Mouse (Mus musculus) kidney, adult 2 months (tissue): Measurements from ENCODE around the gene Guca1a. TPM values are rescaled to one million over a fixed set of nuclear protein-coding genes. Genes with fewer than 3 reads are reported as not detected.

ENCODE experiments used
- DNase-seq: peaks from one replicate; pipeline ENCODE4 v3.0.0; 2021
- H3K27ac ChIP-seq: fragments of 200-500 bp; 2 replicates; pipeline ENCODE4 v1.5.1; 2012; ENCODE audit warnings: low read depth, low read length, control low read depth, inconsistent platforms; ENCODE audit not compliant: insufficient read depth
- H3K27me3 ChIP-seq: fragments of 200-500 bp; replicated peaks from 2 replicates; pipeline ENCODE4 v1.6.1; 2012; ENCODE audit warnings: mild to moderate bottlenecking, moderate library complexity, low read length, inconsistent platforms; ENCODE audit not compliant: control insufficient read depth, insufficient read depth
- H3K36me3 ChIP-seq: fragments of 200-500 bp; 2 replicates; pipeline ENCODE4 v1.6.1; 2012; ENCODE audit warnings: mild to moderate bottlenecking, moderate library complexity, low read length, inconsistent platforms; ENCODE audit not compliant: control insufficient read depth, insufficient read depth
- H3K4me1 ChIP-seq: fragments of 200-500 bp; 2 replicates; pipeline ENCODE4 v1.6.1; 2011; ENCODE audit warnings: low read length; ENCODE audit not compliant: control insufficient read depth, insufficient read depth
- H3K4me3 ChIP-seq: fragments of 200-500 bp; 2 replicates; pipeline ENCODE4 v1.5.1; 2011; ENCODE audit warnings: mild to moderate bottlenecking, low read depth, low read length, control low read depth; ENCODE audit not compliant: insufficient read depth
- CTCF ChIP-seq: fragments of 200-500 bp; conservative IDR thresholded peaks from 2 replicates; pipeline ENCODE4 v1.5.1; 2011; ENCODE audit warnings: low read depth, mild to moderate bottlenecking, control low read depth, low read length, moderate library complexity, mixed read lengths; ENCODE audit not compliant: insufficient read depth, insufficient read length
- POLR2A ChIP-seq: fragments of 200-500 bp; IDR thresholded peaks from one replicate; pipeline ENCODE4 v1.6.1; 2011; ENCODE audit warnings: low read depth, low read length, control low read depth
- WGBS: fragments of 180-500 bp; shearing (Covaris S2); methylation state at CpG from one replicate; pipeline ENCODE4 v1.1.7; 2018; 5-methylcytosine and 5-hydroxymethylcytosine counted together
- polyA plus RNA-seq: library from polyadenylated mRNA; depleted of rRNA; stranded (reverse); fragments of >200 nt; gene quantifications from 2 replicates; pipeline ENCODE4 v1.2.3, GENCODE M21; 2012

Guca1a gene
- polyA plus RNA-seq, 1 experiment: 1.4 TPM

GRCm38 (mm10) chr17:47394223-47394869 lies 6.0 kb downstream of the Guca1a start:
- peak overlapping the region; percentile 10; the same call in 1 of the 2 replicates for H3K4me3 ChIP-seq
- H3K27me3 ChIP-seq: no peaks in the 10 kb centered on the region

GRCm38 (mm10) chr17:47386649-47387048 lies 13.7 kb downstream of the Guca1a start:
- WGBS: 69% methylated on average over 4 of the region's 4 CpGs
- TF ChIP-seq POLR2A (no peak), CTCF (peak; percentile 80)
- peak; percentile 55 for DNase-seq

More at GRCm38 (mm10) chr17:47394223-47394869, 6.0 kb downstream of the Guca1a start:
- TF ChIP-seq POLR2A (no peak), CTCF (no peak)
- DNase-seq: peak; percentile 59
- Histone ChIP-seq H3K27ac (no peak overlapping the region), H3K36me3 (no peaks in the 10 kb centered on the region), H3K4me1 (peaks cover 2% of the 10 kb centered on the region; the same call in 1 of the 2 replicates)
- WGBS: 21% methylated on average over 24 of the region's 24 CpGs

GRCm38 (mm10) chr17:47385145-47385544 lies 15.2 kb downstream of the Guca1a start, which contains the start of gene Guca1b:
Gene Guca1b, plus strand, starts transcription at chr17:47385393.
- Histone ChIP-seq H3K27ac (no peak within 1 kb of the TSS), H3K4me1 (no peaks in the 10 kb centered on the region), H3K4me3 (no peak within 1 kb of the TSS), H3K36me3 (no peaks in the 10 kb centered on the region), H3K27me3 (no peaks in the 10 kb centered on the region)
- 50% methylated on average over 10 of the region's 10 CpGs for WGBS
- DNase-seq: no peak
- no peak for TF ChIP-seq CTCF
- TF ChIP-seq POLR2A: no peak

More at GRCm38 (mm10) chr17:47386649-47387048, 13.7 kb downstream of the Guca1a start:
- no peaks in the 10 kb centered on the region for H3K36me3 ChIP-seq
- no peak overlapping the region for H3K4me3 ChIP-seq
- no peak overlapping the region for H3K27ac ChIP-seq
- no peaks in the 10 kb centered on the region for H3K27me3 ChIP-seq
- H3K4me1 ChIP-seq: no peaks in the 10 kb centered on the region

GRCm38 (mm10) chr17:47384064-47384463 lies 16.3 kb downstream of the Guca1a start:
- no peaks in the 10 kb centered on the region for H3K36me3 ChIP-seq
- TF ChIP-seq POLR2A: no peak
- TF ChIP-seq CTCF: 0 out of 2 replicates have a peak, but pooled peaks have one; percentile 20
- H3K4me3 ChIP-seq: no peak overlapping the region
- 95% methylated on average over 3 of the region's 3 CpGs for WGBS
- no peak for DNase-seq
- no peaks in the 10 kb centered on the region for H3K27me3 ChIP-seq
- H3K27ac ChIP-seq: no peak overlapping the region
- no peaks in the 10 kb centered on the region for H3K4me1 ChIP-seq

GRCm38 (mm10) chr17:47383266-47383665 lies 17.1 kb downstream of the Guca1a start:
- Histone ChIP-seq H3K4me3 (no peak overlapping the region), H3K36me3 (no peaks in the 10 kb centered on the region), H3K4me1 (no peaks in the 10 kb centered on the region), H3K27me3 (no peaks in the 10 kb centered on the region), H3K27ac (no peak overlapping the region)
- TF ChIP-seq POLR2A (no peak), CTCF (no peak)
- 75% methylated on average over 4 of the region's 4 CpGs for WGBS
- no peak for DNase-seq

- DNase-seq: no peak
- H3K27ac ChIP-seq: no peak overlapping the region
- H3K27me3 ChIP-seq: no peaks in the 10 kb centered on the region
- TF ChIP-seq CTCF: no peak
- no peak for TF ChIP-seq POLR2A
- H3K36me3 ChIP-seq: no peaks in the 10 kb centered on the region; the same call in 1 of the 2 replicates
- no peaks in the 10 kb centered on the region for H3K4me1 ChIP-seq
- no peak overlapping the region for H3K4me3 ChIP-seq
- WGBS: 72% methylated on average over 11 of the region's 11 CpGs
Observed at GRCm38 (mm10) chr17:47381917-47382316, 18.5 kb downstream of the Guca1a start.

- Histone ChIP-seq H3K36me3 (no peaks in the 10 kb centered on the region; the same call in none of the 2 replicates), H3K27ac (no peak overlapping the region), H3K4me3 (no peak overlapping the region), H3K27me3 (no peaks in the 10 kb centered on the region), H3K4me1 (no peaks in the 10 kb centered on the region)
- 81% methylated on average over 15 of the region's 15 CpGs for WGBS
- no peak for DNase-seq
- no peak for TF ChIP-seq CTCF
- TF ChIP-seq POLR2A: no peak
Observed at GRCm38 (mm10) chr17:47378133-47378532, 22.3 kb downstream of the Guca1a start.
